Mouse (Mus musculus) embryonic facial prominence, embryonic 14.5 days (tissue): ENCODE data around the gene Ppp2r2c. TPM values are rescaled to one million over a fixed set of nuclear protein-coding genes. Genes with fewer than 3 reads are reported as not detected.
A peak's percentile ranks its signal among the peaks of the same experiment; 100 is the strongest.

Experiments used
- ATAC-seq: fragments of 200-750 bp; cut with Nextera tagmentation; 2 replicates; pipeline ENCODE4 v1.8.0; 2017; ENCODE audit warnings: low read depth, moderate number of reproducible peaks, moderate TSS enrichment
- DNase-seq: peaks from one replicate; pipeline ENCODE4 v3.0.0-alpha.2; 2015; ENCODE audit warnings: low spot score
- H3K27ac ChIP-seq: fragments of 300-500 bp; sonication (generic); replicated peaks from 2 replicates; pipeline ENCODE4 v1.5.1; 2014; ENCODE audit warnings: low read depth, mild to moderate bottlenecking, low read length, moderate library complexity
- H3K27me3 ChIP-seq: fragments of 300-500 bp; sonication (generic); replicated peaks from 2 replicates; pipeline ENCODE4 v1.6.1; 2014; ENCODE audit warnings: low read length; ENCODE audit not compliant: control insufficient read depth, insufficient read depth
- H3K36me3 ChIP-seq: fragments of 300-500 bp; sonication (generic); 2 replicates; pipeline ENCODE4 v1.6.1; 2014; ENCODE audit warnings: low read length, mixed read lengths; ENCODE audit not compliant: control insufficient read depth, insufficient read depth
- H3K4me1 ChIP-seq: fragments of 300-500 bp; sonication (generic); 2 replicates; pipeline ENCODE4 v1.6.1; 2014; ENCODE audit warnings: antibody characterized with exemption, low read length; ENCODE audit not compliant: control insufficient read depth, insufficient read depth
- H3K4me2 ChIP-seq: fragments of 300-500 bp; sonication (generic); 2 replicates; pipeline ENCODE4 v1.6.1; 2014; ENCODE audit warnings: low read depth, mild to moderate bottlenecking, low read length, moderate library complexity, mixed read lengths
- H3K4me3 ChIP-seq: fragments of 300-500 bp; sonication (generic); 2 replicates; pipeline ENCODE4 v1.5.1; 2014; ENCODE audit warnings: low read depth, mild to moderate bottlenecking, low read length
- H3K9ac ChIP-seq: fragments of 300-500 bp; sonication (generic); 2 replicates; pipeline ENCODE4 v1.6.1; 2014; ENCODE audit warnings: low read depth, mild to moderate bottlenecking, low read length, moderate library complexity, mixed read lengths
- H3K9me3 ChIP-seq: fragments of 300-500 bp; sonication (generic); 2 replicates; pipeline ENCODE4 v1.6.1; 2016; ENCODE audit warnings: low read length; ENCODE audit not compliant: control insufficient read depth
- WGBS: fragments of 180-500 bp; shearing (Covaris S2); extraction: QIAGEN DNeasy Blood & Tissue Kit; methylation state at CpG from one replicate; pipeline ENCODE4 v1.1.7; 2014; 5-methylcytosine and 5-hydroxymethylcytosine counted together
- polyA plus RNA-seq: library from polyadenylated mRNA; unstranded; fragments of >200 nt; fragmentation: Nextera tagmentation; extraction: Ambion mirVana; gene quantifications from 2 replicates; pipeline ENCODE4 v1.2.1, GENCODE M21; 2014

Gene Ppp2r2c
- polyA plus RNA-seq, 1 experiment from 2014 or later: 3.1 TPM

- Histone ChIP-seq H3K9me3 (no peaks in the 10 kb centered on the region), H3K9ac (no peak overlapping the region), H3K4me1 (no peaks in the 10 kb centered on the region), H3K27me3 (no peaks in the 10 kb centered on the region), H3K4me2 (no peak overlapping the region), H3K36me3 (peaks cover 10% of the 10 kb centered on the region; the same call in 1 of the 2 replicates), H3K27ac (no peak overlapping the region), H3K4me3 (no peak overlapping the region)
- ATAC-seq (no peak), DNase-seq (no peak)
- WGBS: 60% methylated on average over 9 of the region's 9 CpGs
These were observed 109.5 kb downstream of the Ppp2r2c start for GRCm38 (mm10) chr5:36977809-36978208.

GRCm38 (mm10) chr5:36979001-36979400 lies 110.7 kb downstream of the Ppp2r2c start:
- no peak overlapping the region for H3K4me3 ChIP-seq
- H3K9me3 ChIP-seq: no peaks in the 10 kb centered on the region
- H3K4me2 ChIP-seq: no peak overlapping the region
- H3K27me3 ChIP-seq: no peaks in the 10 kb centered on the region
- 79% methylated on average over 8 of the region's 8 CpGs for WGBS
- H3K9ac ChIP-seq: no peak overlapping the region
- peaks cover 10% of the 10 kb centered on the region; the same call in 1 of the 2 replicates for H3K36me3 ChIP-seq
- no peak for DNase-seq
- ATAC-seq: no peak
- no peak overlapping the region for H3K27ac ChIP-seq
- H3K4me1 ChIP-seq: no peaks in the 10 kb centered on the region

GRCm38 (mm10) chr5:36979631-36980030 lies 111.3 kb downstream of the Ppp2r2c start:
- Histone ChIP-seq H3K4me2 (no peak overlapping the region), H3K27me3 (no peaks in the 10 kb centered on the region), H3K4me1 (no peaks in the 10 kb centered on the region), H3K9ac (no peak overlapping the region), H3K9me3 (no peaks in the 10 kb centered on the region), H3K27ac (no peak overlapping the region), H3K4me3 (no peak overlapping the region), H3K36me3 (peaks cover 10% of the 10 kb centered on the region; the same call in 1 of the 2 replicates)
- DNase-seq: no peak
- ATAC-seq: peak; percentile 38; the same call in 1 of the 2 replicates
- 76% methylated on average over 7 of the region's 7 CpGs for WGBS

GRCm38 (mm10) chr5:36982271-36982670 lies 114.0 kb downstream of the Ppp2r2c start:
- Histone ChIP-seq H3K27ac (no peak overlapping the region), H3K9ac (no peak overlapping the region), H3K9me3 (no peaks in the 10 kb centered on the region), H3K4me2 (no peak overlapping the region), H3K4me1 (no peaks in the 10 kb centered on the region), H3K36me3 (0 out of 2 replicates have a peak, but pooled peaks cover 4% of the 10 kb centered on the region), H3K4me3 (no peak overlapping the region), H3K27me3 (no peaks in the 10 kb centered on the region)
- WGBS: 69% methylated on average over 4 of the region's 4 CpGs
- ATAC-seq (no peak), DNase-seq (no peak)

- no peaks in the 10 kb centered on the region for H3K4me1 ChIP-seq
- no peaks in the 10 kb centered on the region for H3K36me3 ChIP-seq
- no peak overlapping the region for H3K4me2 ChIP-seq
- WGBS: 73% methylated on average over 1 of the region's 1 CpGs
- no peak overlapping the region for H3K27ac ChIP-seq
- ATAC-seq (no peak), DNase-seq (no peak)
- no peak overlapping the region for H3K4me3 ChIP-seq
- H3K27me3 ChIP-seq: no peaks in the 10 kb centered on the region
- H3K9ac ChIP-seq: no peak overlapping the region
- H3K9me3 ChIP-seq: no peaks in the 10 kb centered on the region
These were observed 118.3 kb downstream of the Ppp2r2c start for GRCm38 (mm10) chr5:36986617-36987016.

- H3K9me3 ChIP-seq: no peaks in the 10 kb centered on the region
- H3K27ac ChIP-seq: no peak overlapping the region
- 21% methylated on average over 10 of the region's 24 CpGs for WGBS
These were observed 119.9 kb downstream of the Ppp2r2c start for GRCm38 (mm10) chr5:36988124-36988780.

GRCm38 (mm10) chr5:36988781-36989624 lies 120.7 kb downstream of the Ppp2r2c start, which contains the start of gene Wfs1:
Gene Wfs1 (minus strand): TSS chr5:36989205.
- Histone ChIP-seq H3K4me1 (no peaks in the 10 kb centered on the region), H3K4me3 (peak within 1 kb of the TSS; percentile 71), H3K27ac (no peak within 1 kb of the TSS), H3K9ac (peak within 1 kb of the TSS; percentile 75), H3K4me2 (peak within 1 kb of the TSS; percentile 98), H3K36me3 (no peaks in the 10 kb centered on the region), H3K9me3 (no peaks in the 10 kb centered on the region), H3K27me3 (no peaks in the 10 kb centered on the region)
- under 1% methylated on average over 40 of the region's 60 CpGs for WGBS
- DNase-seq (peak; percentile 99), ATAC-seq (peak; percentile 99)

More at GRCm38 (mm10) chr5:36988124-36988780, 119.9 kb downstream of the Ppp2r2c start:
- peak overlapping the region; percentile 75 for H3K9ac ChIP-seq
- no peaks in the 10 kb centered on the region for H3K36me3 ChIP-seq
- no peaks in the 10 kb centered on the region for H3K27me3 ChIP-seq
- H3K4me1 ChIP-seq: no peaks in the 10 kb centered on the region
- peak; percentile 7 for ATAC-seq
- H3K4me3 ChIP-seq: peak overlapping the region; percentile 71
- DNase-seq: no peak
- peak overlapping the region; percentile 98 for H3K4me2 ChIP-seq

- peak overlapping the region; percentile 98 for H3K4me2 ChIP-seq
- H3K4me3 ChIP-seq: peak overlapping the region; percentile 71; the same call in 1 of the 2 replicates
- WGBS: 10% methylated on average over 3 of the region's 3 CpGs
- no peak for DNase-seq
- H3K9ac ChIP-seq: no peak overlapping the region
- H3K9me3 ChIP-seq: no peaks in the 10 kb centered on the region
- H3K27ac ChIP-seq: no peak overlapping the region
- no peaks in the 10 kb centered on the region for H3K4me1 ChIP-seq
- H3K27me3 ChIP-seq: no peaks in the 10 kb centered on the region
- no peaks in the 10 kb centered on the region for H3K36me3 ChIP-seq
- ATAC-seq: no peak
These were observed 121.3 kb downstream of the Ppp2r2c start for GRCm38 (mm10) chr5:36989625-36989977.
